Mouse (Mus musculus) c-Kit-positive CD71-positive TER-119-negative erythroid progenitor cells, embryonic 14.5 days (primary cell): ENCODE measurements around the gene Zfhx3.

ENCODE experiments used
- DNase-seq: peaks from one replicate; pipeline ENCODE4 v3.0.0-alpha.2; 2013; ENCODE audit warnings: low read depth

The Zfhx3 gene

GRCm38 (mm10) chr8:108859001-108859400 is 916.6 kb downstream of the Zfhx3 start:
- DNase-seq = no peak

DNA sequence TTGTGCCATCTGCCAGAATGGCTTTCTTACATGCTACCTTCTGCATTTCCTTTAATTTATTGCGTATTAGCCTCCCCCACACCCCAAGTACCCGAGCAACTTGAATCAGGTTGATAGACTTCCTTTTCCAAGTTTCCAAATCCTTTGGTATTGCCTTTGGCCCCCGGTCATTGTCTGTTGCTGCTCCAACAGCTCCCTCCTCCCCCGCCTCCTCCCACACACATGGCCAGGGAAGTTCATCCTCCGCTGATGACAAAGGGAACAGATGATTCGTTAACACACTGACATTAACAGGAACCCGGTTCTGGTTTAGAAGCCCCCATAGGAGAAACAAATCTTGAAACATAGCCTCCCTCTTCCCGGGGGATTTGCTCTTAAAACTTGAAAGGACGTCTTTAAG is 917.5 kb downstream of the Zfhx3 start:
- DNase-seq = no peak

DNA sequence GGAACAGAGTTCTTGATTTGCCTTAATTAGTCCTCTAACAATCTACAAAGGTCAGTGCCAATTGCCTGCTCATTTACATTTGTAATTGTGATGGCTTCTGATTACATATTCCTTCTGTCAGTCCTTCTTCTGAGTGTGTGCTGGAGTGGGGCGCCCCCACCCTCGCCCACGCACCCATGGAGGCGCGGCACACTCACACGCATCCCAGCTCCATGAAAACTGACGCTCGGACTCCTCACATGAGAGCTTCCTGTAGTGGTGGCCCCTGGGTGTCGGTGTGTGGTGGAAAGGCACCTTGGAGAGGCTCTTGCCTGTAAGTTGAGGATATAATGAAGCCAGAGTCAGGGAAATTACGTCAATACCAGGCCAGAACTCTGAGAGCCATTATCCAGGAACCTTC is 921.0 kb downstream of the Zfhx3 start:
- DNase-seq = no peak

GRCm38 (mm10) chr8:108866430-108866829 is 924.0 kb downstream of the Zfhx3 start:
- DNase-seq = no peak

- DNase-seq = no peak
These were observed 925.2 kb downstream of the Zfhx3 start for GRCm38 (mm10) chr8:108867482-108868258.

DNA sequence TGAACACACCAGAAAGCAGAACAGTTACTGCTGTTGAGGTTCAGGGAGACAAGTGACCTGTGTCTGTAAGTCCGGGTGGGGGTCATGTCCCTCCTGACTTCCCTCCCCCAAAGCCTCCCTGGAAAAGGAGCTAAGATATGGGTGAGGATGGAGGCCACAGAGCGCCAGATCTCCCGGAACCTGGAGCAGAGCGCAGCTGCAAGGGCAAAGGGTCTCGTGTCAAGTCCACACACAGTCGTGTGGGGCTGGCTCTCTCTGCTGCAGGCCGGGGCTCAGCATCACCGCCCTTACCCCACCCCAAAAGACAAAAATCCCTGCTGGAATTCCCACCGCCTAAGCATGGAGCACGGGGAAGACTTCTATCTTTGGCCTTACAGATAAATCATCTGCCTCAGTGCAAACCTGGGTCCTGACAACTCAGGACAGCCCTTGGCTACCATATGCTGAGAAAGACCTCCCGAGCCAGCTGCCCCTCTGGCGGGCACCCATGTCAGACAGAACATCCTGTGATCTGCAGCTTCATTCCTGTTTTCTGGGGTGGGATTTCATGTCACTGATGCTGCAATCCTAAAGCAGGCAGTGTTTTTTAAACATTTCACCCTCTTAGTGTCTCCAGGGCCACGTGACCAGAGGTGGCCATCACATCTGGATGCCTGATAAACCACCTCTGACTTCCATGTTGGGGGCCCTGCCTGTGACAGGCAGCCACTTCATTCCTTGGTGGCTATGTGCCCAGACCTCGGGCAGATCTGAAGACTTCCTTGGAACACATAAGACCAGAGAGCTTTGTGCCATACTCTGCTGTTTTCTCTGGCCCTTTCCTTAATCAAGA is 926.0 kb downstream of the Zfhx3 start:
- no peak for DNase-seq

GRCm38 (mm10) chr8:108869420-108869819 is 927.0 kb downstream of the Zfhx3 start:
- no peak for DNase-seq

DNA sequence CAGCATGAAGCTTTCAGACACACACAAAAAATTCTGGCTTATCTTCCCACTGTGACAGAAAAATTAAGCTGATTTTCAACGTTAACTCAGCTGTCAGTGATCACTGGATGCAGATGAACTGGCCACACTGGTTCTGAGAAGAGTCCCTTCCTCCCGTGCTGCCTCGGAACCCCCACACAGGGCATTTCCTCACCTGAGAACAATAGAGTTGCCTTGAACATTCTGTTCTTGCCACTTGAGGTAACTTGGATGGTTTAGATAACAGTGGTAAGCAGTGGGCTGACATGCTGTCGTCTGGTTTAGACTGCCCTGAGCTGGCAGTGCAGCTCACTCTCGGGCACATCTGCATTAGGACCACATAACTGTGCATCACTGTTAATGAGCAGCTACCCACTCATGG is 927.5 kb downstream of the Zfhx3 start:
- DNase-seq = no peak

- DNase-seq = no peak
These were observed 927.9 kb downstream of the Zfhx3 start for GRCm38 (mm10) chr8:108870371-108870770.

GRCm38 (mm10) chr8:108875722-108876121 is 933.3 kb downstream of the Zfhx3 start:
- peak; percentile 10 for DNase-seq

DNA sequence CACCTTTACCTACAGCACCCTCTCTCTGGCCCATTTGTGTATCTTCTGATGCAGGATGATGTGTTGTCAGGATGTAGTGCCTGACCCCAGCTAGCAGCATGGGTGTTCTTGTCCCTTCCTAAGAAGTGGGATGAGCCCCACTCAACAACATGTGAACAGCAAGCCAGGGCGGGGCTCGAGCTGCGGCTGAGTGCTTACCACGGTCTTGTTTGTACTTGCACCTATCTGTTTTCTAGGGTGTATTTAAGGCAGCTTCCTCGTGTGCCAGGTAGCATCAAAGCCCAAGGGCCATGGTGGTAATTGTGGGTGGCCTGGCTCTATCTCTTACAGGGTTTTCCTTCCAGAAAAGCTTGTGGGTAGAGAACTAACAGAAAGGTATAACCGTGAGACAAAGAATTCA is 937.7 kb downstream of the Zfhx3 start:
- no peak for DNase-seq

- DNase-seq = no peak
These were observed 938.9 kb downstream of the Zfhx3 start for GRCm38 (mm10) chr8:108881336-108881735.

- no peak for DNase-seq
These were observed 939.6 kb downstream of the Zfhx3 start for GRCm38 (mm10) chr8:108882073-108882472.

DNA sequence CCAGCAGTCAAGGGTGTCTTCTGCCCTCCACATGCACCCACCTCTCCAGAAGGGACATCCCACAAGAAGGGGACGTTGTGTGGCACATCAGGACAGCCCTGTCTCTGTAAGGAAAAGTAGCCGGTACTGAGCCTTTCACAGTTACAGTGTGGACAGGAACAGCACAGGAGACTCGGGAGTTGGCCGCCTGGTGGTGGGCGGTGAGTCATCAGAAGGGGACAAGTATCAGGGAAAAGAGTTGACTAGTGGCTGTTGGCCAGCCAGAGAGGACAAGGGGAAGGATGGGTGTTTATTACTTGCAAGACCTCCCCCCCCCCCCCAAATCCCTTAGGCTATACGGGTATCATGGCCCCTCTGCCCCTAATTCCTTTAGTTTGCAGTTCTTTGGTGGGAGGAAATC is 940.9 kb downstream of the Zfhx3 start:
- no peak for DNase-seq

DNA sequence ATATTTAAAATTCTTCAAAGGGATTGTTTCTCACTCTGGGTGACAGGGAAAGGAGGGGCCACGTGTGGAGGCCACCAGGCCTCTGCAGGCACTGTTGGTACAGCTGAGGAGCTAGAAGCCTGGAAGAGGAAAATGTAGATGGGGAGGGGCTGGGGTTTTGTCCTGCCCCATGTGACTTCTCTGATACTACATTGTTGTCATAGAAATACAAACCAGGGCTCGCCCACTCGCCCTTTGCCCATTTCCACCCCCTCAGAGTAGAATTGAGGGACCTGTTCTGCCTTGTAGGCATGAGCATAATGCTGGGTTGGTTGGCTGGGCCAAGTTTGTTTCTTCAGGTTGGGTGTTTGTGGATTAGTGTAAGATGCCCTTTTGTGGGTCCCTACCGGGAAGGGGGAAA is 942.5 kb downstream of the Zfhx3 start:
- no peak for DNase-seq

- DNase-seq = no peak
These were observed 943.0 kb downstream of the Zfhx3 start for GRCm38 (mm10) chr8:108885450-108885849.

GRCm38 (mm10) chr8:108885861-108886260 is 943.4 kb downstream of the Zfhx3 start:
- DNase-seq = no peak

DNA sequence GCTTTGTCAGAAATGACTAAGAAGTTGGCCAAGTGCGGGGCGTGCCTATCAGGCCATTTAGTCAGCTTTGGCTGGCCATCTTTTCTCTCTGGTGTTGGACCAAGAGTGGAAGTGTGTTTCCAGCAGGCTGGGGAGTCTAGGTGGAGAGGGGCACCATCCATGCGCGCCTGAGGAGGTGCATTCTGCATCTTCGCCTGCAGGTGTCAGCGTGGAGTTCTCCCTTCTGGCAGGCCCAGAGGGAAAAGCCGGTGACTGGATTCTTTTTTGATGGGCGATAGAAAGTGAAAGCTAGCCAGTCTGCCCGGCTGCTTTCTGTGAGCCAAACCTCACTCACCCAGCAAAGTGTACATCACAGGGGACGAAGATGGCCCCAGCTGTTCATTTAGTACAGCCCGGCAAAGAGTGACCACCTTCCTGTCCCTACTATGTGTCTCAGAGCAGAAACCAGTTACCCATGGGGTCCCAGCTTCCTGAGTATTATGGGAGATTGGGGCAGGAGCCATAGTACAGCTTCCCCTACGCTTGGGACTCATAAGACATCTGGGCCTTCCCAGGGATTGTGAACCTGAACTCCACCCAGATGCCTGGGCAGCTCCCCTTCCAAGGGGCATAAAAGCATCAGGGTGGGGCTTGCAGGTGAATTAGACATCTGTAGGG is 944.3 kb downstream of the Zfhx3 start:
- peak; percentile 33 for DNase-seq

GRCm38 (mm10) chr8:108887256-108887615 is 944.8 kb downstream of the Zfhx3 start:
- DNase-seq = no peak

DNA sequence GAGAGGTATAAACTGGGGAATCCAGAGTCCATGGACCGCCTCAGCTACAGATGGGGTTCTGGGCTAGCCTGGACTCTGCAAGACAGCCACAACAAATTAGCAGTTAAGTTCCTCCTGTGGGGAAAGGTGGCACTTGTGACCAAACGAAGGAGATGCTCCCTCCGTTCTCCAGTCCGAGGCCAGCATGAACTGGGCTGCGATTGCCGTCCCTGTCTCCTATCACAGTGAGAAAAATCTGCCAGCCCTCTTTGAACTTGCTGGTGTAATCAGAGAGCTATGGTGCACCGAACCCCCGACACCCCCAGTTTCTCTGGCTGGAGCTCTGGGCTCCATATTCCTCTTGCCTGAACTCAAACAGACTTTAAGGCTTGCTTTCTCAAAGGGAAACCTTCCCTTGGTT is 945.4 kb downstream of the Zfhx3 start:
- DNase-seq = no peak

DNA sequence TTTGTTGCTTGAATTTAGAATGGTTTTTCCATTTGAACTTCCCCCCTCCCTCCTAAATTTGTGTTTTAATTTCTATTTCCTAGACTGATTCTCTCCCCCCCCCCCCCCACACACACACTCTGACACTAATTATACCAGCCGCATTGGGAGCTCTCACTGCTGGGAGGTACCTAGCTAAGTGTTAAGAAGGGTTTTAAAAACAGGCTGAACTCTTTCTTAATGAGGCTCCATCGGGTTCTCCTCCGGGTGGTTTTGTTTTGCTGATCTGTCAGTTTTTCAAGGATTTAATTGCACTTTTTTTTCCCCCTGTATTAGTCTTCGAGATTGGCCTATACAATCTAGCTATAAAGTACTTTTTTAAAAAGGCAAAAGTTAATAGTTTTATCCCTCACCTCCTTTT is 946.5 kb downstream of the Zfhx3 start:
- no peak for DNase-seq

DNA sequence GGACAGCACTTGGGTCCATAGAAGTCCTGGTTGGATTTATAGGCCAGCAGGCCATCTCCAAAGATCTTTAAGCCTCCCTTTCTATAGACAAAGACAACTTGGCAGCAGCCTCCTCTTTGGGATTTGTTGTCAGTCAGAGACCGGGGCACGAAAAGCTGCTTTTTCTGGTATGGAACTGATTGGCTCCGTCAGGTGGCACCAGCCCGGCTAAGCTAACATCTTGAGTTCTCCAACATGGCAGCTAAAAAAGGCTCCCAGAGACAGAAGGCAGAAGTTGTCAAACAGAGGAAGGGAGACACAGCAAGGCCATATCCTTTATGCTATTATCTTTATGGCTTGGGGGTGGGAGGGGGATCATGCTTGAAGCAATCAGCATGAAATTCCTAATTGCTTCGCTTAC is 947.0 kb downstream of the Zfhx3 start:
- DNase-seq = no peak

DNA sequence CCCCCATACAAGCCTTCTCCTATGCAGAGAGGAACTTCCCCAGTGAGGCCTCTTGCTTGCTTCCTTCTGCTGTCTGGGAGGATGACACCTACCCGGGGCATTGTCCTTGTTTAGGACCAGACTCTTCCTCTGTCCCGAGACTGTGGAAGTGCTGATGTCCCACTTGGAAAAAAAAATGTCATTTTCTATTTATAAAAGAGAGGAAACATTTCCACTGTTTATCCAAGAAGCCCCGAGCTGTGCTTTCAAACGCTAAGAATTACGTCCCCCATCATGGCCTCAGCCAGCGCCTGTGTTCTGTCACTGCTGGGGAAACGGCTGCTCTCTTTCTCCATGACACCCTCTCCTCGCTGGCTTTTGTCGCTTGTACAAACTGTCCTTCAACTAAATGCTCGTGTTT is 951.8 kb downstream of the Zfhx3 start:
- no peak for DNase-seq
